Comparison of ENCODE assay signal across 8 mouse cellular contexts in genomic region chr3:130819031-130819836, GRCm38 (mm10).
DNase-seq lines count a peak whose midpoint lies in the region; ATAC-seq lines count a peak whose summit lies in the region.

No protein-coding gene starts in this region.

- no peak for DNase-seq in kidney, postnatal 14 days
- DNase-seq in adipocyte (ENCODE audit: low spot score) = peak; percentile 10
- no peak for DNase-seq in midbrain, embryonic 14.5 days
- DNase-seq in gastrocnemius, adult 18-20 months (ENCODE audit: low spot score) = no peak
- no peak for DNase-seq in spleen, postnatal 36 days (ENCODE audit: low spot score in 2 of 2)
- DNase-seq in left cerebral cortex, adult 9 months (ENCODE audit: low spot score in 2 of 2) = no peak

- H3K9ac ChIP-seq in kidney, embryonic 15.5 days = peak overlapping the region; percentile 27; the same call in 1 of the 2 replicates
- H3K9ac ChIP-seq in hindbrain, embryonic 16.5 days (ENCODE audit: low read depth, low read length) = peak overlapping the region; percentile 42; the same call in 1 of the 2 replicates
- peak overlapping the region; percentile 4; the same call in 1 of the 2 replicates for H3K9ac ChIP-seq in midbrain, embryonic 14.5 days (replicated peaks; ENCODE audit: low read length)

- H3K36me3 ChIP-seq in kidney, embryonic 15.5 days = no peaks in the 10 kb centered on the region
- H3K36me3 ChIP-seq in hindbrain, embryonic 16.5 days (ENCODE audit: control insufficient read depth, insufficient read depth, low read length) = no peaks in the 10 kb centered on the region
- no peaks in the 10 kb centered on the region for H3K36me3 ChIP-seq in midbrain, embryonic 14.5 days (ENCODE audit: control insufficient read depth, insufficient read depth, low read length)

- peak overlapping the region; percentile 32 for H3K4me3 ChIP-seq in kidney, embryonic 15.5 days (replicated peaks)
- H3K4me3 ChIP-seq in hindbrain, embryonic 16.5 days (ENCODE audit: low read length) = peak overlapping the region; percentile 33
- peak overlapping the region; percentile 15 for H3K4me3 ChIP-seq in midbrain, embryonic 14.5 days (replicated peaks; ENCODE audit: low read depth, low read length)

- 38% methylated on average over 17 of the region's 17 CpGs for WGBS in kidney, embryonic 15.5 days
- WGBS in hindbrain, embryonic 16.5 days = 46% methylated on average over 17 of the region's 17 CpGs
- WGBS in midbrain, embryonic 14.5 days = 46% methylated on average over 17 of the region's 17 CpGs

- H3K4me1 ChIP-seq in kidney, embryonic 15.5 days = peaks cover 8% of the 10 kb centered on the region
- peaks cover 2% of the 10 kb centered on the region; the same call in 1 of the 2 replicates for H3K4me1 ChIP-seq in hindbrain, embryonic 16.5 days (ENCODE audit: control insufficient read depth, insufficient read depth, low read depth, low read length)
- no peaks in the 10 kb centered on the region; the same call in 1 of the 2 replicates for H3K4me1 ChIP-seq in midbrain, embryonic 14.5 days (ENCODE audit: control insufficient read depth, insufficient read depth, low read length)

- H3K9me3 ChIP-seq in kidney, embryonic 15.5 days (replicated peaks) = no peaks in the 10 kb centered on the region
- H3K9me3 ChIP-seq in hindbrain, embryonic 16.5 days (ENCODE audit: control insufficient read depth, low read length) = no peaks in the 10 kb centered on the region
- no peaks in the 10 kb centered on the region; the same call in 1 of the 2 replicates for H3K9me3 ChIP-seq in midbrain, embryonic 14.5 days (ENCODE audit: control insufficient read depth, low read length)

- no peaks in the 10 kb centered on the region for H3K27me3 ChIP-seq in kidney, embryonic 15.5 days
- no peaks in the 10 kb centered on the region for H3K27me3 ChIP-seq in hindbrain, embryonic 16.5 days (replicated peaks; ENCODE audit: control insufficient read depth, insufficient read depth, low read length)
- no peaks in the 10 kb centered on the region for H3K27me3 ChIP-seq in midbrain, embryonic 14.5 days (ENCODE audit: control insufficient read depth, insufficient read depth, low read length)

- peak overlapping the region; percentile 63 for H3K4me2 ChIP-seq in kidney, embryonic 15.5 days
- peak overlapping the region; percentile 57 for H3K4me2 ChIP-seq in hindbrain, embryonic 16.5 days (ENCODE audit: low read length)
- peak overlapping the region; percentile 54 for H3K4me2 ChIP-seq in midbrain, embryonic 14.5 days (ENCODE audit: low read length)

- peak; percentile 34; the same call in 1 of the 2 replicates for ATAC-seq in kidney, embryonic 15.5 days (replicated peaks; ENCODE audit: low FRiP score)
- ATAC-seq in hindbrain, embryonic 16.5 days = peak; percentile 62
- ATAC-seq in midbrain, embryonic 14.5 days (ENCODE audit: low FRiP score, low TSS enrichment) = peak; percentile 34

- H3K27ac ChIP-seq in kidney, embryonic 15.5 days = no peak overlapping the region
- H3K27ac ChIP-seq in hindbrain, embryonic 16.5 days (ENCODE audit: low read depth, low read length) = no peak overlapping the region
- H3K27ac ChIP-seq in midbrain, embryonic 14.5 days (replicated peaks; ENCODE audit: low read depth, low read length) = peak overlapping the region; percentile 56; the same call in 1 of the 2 replicates
